Mouse (Mus musculus) NIH3T3 (cell line): ENCODE measurements at regions not wholly inside any gene's neighbourhood (a gene's known extent, or its start where the extent isn't known, plus 50 kb on each side); places are given as distances from the start of the nearest gene placed in this dataset.
A peak's percentile ranks its signal among the peaks of the same experiment; 100 is the strongest.

Experiments used
- DNase-seq: peaks from one replicate; pipeline ENCODE4 v3.0.0-alpha.2; 2012; ENCODE audit warnings: low read depth

GRCm38 (mm10) chr3:61064720-61065119, 62.1 kb downstream of the P2ry1 start:
- no peak for DNase-seq

DNA sequence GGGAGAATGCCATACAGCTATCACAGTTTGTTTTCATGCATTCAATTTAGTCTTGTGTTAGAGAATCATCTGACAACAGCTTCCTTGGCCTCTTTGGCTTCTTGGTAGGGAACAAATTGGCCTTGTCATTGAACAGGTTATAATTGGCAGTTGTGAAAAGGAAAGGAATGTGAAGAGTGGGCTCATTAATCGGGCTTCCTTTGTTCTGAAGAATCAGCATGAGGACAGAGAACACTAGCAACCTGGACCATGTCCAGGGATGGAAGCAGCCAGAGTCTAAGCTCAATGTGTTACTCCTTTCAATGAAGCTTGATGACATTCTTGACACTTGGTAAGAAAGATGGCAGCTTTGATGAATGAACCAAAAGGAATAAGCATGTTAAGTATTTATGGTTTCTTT, 64.5 kb downstream of the P2ry1 start:
- no peak for DNase-seq

GRCm38 (mm10) chr3:61068229-61068628, 65.6 kb downstream of the P2ry1 start:
- DNase-seq = no peak

DNA sequence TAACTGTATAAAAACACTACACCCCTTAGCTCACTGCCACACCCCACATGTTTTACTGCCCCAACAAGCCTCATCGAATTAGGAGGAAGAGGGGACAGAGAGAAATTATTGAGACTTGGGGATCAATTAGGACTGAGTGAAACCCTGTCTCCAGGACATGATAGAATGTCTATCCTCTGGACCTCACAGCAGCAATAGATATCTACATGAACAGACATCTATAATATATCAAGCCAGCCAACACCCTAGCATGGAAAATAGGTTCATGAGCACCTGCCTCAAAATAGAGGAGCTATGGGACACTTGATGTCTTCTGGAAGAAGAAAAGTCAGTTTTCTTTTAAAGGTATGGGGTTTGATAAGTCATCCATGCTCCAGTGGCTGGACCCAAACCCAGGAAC, 68.4 kb downstream of the P2ry1 start:
- DNase-seq = no peak

GRCm38 (mm10) chr3:61072330-61072729, 69.7 kb downstream of the P2ry1 start:
- DNase-seq = no peak

GRCm38 (mm10) chr3:61073103-61073502, 70.5 kb downstream of the P2ry1 start:
- no peak for DNase-seq

GRCm38 (mm10) chr3:61073806-61074205, 71.2 kb downstream of the P2ry1 start:
- DNase-seq = no peak

GRCm38 (mm10) chr3:61075839-61076238, 73.2 kb downstream of the P2ry1 start:
- no peak for DNase-seq

DNA sequence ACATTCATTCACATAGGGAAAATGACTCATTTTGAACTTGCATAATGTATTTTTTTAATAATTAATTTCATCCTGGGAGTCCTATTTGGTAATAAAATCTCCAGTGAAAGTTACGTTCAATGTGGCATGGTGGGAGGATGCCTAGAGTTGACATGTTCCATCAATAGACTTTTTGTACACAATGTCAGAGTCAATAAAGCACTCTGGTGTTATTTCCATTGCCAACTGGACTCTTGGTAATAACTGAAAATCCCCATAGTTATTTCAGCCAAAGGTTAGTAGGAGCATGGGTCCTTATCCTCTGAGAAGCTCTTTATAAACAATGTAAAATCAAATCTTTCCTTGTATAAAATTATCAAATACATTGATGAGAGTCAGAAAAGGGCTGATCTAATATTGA, 87.3 kb downstream of the P2ry1 start:
- DNase-seq = no peak

DNA sequence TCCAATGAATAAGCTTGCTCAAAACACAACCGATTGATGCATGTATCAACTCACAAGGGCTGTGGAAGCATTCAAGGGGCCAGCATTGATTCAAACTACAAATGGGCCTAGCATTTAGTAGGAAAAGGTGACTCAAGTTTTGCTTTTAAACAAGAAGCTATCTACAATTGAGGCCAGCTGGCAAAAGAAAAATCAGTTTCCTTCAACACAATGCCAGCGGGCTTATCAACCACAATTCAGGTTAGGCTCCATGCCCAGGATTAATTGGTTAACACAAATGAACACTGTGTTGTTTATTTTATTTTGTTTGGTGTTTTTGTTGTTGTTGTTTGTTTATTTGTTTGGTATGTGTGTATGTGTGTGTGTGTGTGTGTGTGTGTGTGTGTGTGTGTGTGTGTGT, 89.4 kb downstream of the P2ry1 start:
- no peak for DNase-seq

DNA sequence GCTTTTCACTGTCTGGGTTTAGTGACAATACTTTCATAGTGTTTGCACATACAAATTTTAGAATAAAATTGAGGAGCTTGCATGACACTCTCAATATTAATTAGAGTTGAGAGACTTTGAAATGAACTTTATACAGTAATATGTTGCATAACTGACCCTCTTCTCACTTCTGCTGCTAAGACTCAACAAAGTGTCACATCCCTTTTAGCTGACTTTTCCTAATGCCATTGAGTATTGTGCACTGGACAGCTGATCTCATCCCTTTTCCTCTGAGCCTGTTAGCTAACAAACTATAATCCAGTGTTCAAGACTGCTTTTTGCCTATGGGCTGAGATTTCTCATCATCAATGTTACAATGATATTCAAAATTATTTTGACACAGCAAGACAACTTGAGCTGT, 113.8 kb downstream of the P2ry1 start:
- no peak for DNase-seq

DNA sequence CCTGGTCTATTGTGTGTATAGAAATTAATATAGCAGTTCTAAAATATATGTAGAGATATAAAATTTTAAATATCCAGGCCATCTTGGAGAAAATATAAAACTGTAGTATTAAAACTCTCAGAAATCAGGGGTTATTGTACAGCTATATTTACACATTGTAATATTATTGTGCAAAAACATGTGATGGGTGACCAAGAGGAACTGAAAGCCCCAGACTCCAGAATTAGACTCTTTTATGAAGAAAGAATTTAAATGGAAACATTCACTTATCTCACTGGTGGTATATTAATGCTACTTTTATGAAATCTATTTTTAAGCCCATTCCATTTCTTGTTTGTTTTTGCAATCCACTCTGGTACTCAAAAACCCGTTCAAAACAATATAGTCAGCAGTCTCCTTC, 130.5 kb downstream of the P2ry1 start:
- no peak for DNase-seq

GRCm38 (mm10) chr3:61154087-61154486, 151.5 kb downstream of the P2ry1 start:
- DNase-seq = no peak

DNA sequence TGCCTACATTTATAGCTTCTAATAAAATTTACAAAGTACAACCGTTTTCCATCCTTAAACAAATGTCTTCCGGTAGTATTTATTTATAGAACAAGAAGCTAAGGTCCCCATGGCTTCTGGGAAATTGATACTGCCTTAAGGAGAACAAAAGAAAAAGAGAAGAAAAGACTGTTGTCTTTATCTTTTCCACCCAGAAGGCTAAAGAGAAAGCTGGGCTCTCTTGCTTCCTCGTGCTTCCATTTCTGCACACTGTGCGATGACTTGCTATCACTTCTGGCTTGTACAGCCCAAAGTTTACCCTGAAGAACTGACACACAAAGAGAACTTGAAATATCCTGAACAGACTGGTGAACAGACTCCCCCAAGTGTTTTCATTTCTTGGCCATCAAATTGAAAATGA, 157.2 kb downstream of the P2ry1 start:
- no peak for DNase-seq

DNA sequence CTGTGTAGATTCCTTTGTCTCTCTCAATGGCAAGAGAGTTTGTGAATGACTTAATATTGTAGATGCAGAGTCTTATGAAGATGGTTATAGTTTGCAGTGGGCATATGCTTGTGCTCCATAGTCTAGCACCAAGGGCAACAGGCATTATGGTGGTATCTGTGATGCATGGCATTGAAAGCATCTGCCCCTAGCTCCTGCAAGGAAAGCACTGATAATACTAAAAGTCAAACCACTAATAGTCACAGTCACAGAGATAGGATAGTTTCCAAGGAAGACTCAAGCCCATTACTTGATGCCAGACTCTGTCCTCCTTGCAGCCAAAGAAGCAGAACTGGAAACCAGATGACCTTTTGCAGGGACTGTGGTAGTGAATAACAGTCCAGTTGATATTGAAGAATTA, 158.8 kb downstream of the P2ry1 start:
- DNase-seq = no peak

- DNase-seq = peak; percentile 3
Measured at GRCm38 (mm10) chr3:61185789-61186188, 175.6 kb upstream of the Rap2b start.

- DNase-seq = no peak
Measured at GRCm38 (mm10) chr3:61188662-61189061, 172.8 kb upstream of the Rap2b start.

DNA sequence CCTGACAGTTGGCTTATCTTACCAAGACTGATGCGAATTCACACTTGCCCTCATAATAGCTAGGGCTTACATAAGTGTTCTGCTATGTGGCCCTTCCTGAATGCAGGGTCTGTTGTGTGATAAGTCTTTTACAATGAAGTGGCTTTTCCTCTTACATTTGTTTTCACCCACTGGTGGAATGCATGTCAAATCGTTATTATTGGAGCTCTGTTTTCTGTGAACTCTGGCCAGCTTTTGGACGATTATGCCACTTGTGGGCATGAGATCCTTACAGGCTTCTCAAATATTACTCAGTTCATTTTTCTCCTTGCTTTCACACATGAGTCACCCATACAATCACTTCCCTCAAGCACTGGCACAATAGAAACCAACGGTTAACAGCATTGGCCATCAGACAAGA, 144.9 kb upstream of the Rap2b start:
- no peak for DNase-seq

DNA sequence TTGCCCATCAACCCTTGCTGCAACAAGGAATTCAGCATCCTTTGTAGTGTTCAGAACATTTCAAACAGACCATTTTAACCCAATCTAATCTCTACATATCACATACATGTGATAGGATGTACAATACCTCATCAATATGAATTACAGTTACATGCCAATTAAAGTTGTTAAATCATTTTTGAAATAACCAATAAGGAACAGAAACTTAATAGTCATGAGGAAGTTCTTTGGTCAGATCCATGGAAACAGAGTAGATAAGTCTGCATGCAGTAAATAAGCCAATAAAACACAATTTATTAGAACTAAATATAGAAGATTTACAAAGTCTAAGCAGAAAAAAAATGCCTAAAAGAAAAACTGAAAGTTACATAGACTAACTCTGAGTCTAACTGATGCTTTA, 136.9 kb upstream of the Rap2b start:
- no peak for DNase-seq

DNA sequence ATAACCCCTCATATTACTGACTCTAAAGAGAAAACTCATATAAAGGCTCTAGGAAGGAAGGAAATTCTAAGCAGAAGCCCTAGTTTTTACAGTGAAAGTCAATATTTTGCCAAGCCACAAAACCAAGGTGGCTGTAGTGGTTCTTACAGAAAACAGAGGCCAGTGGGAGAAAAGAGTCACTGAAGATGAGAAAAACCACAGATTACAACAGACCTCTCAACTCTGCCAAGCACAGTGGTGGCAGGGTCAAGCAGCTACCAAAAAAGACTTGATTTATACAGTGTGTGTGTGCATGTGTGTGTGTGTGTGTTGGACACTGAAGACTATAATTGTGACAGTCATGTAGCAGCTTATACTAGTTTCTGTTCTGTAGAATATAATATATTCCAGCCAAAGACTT, 136.4 kb upstream of the Rap2b start:
- DNase-seq = no peak

GRCm38 (mm10) chr3:61241380-61241779, 120.1 kb upstream of the Rap2b start:
- no peak for DNase-seq

DNA sequence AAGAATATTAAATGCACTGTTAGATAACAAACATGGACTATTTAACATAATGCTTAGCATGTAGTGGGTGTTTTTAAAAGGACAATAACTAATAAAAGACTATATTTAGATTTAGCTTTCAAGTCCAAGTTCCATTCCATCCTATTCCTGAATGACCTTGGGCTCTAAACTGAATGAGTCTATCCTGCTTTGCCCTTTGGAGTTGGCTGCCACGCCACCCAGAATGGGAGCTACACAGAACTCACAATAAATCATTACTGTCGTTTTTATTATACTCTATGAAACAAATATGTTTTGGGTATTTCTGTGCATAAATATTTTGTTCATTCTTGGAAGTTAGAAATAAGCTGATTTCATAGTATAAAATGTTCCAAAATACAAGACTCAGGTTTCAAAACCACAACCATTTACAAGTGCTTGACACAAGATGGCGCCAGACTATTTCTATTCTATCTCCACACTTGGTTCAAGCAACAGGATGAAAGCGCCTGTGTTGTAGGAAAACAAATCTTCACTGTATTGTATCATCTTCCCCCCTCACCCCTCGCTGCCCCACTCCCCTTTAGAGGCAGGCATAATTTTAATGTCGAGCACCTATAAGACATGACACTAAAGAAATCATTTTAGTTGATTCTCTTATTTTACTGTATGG, 117.4 kb upstream of the Rap2b start:
- peak; percentile 83 for DNase-seq

GRCm38 (mm10) chr3:61246429-61246828, 115.0 kb upstream of the Rap2b start:
- no peak for DNase-seq

GRCm38 (mm10) chr3:61247344-61247743, 114.1 kb upstream of the Rap2b start:
- peak; percentile 19 for DNase-seq

GRCm38 (mm10) chr3:61255232-61255631, 106.2 kb upstream of the Rap2b start:
- no peak for DNase-seq
